ENCODE assay signal across 12 mouse cellular contexts in the genomic region with DNA sequence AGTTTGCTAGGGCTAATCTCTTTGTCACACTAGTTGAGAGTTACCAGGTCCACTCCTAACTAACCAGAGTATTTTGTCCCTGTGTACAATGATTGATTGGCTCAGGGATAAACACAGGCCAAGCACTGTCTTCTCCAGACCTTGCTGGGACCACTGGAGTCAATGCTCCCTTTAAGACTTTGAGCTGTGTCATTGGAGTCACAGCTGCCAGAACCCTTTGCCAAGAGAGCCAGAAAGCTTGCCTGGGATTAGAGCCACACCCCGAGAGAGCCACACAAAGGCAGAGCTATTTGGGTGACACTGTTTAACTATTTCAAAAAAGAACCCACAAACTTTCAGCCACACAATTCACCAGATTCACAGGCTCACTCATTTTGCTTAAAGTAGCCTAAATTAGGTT. TPM values are rescaled to one million over a fixed set of nuclear protein-coding genes. Genes with fewer than 3 reads are reported as not detected.
DNase-seq lines count a peak whose midpoint lies in the region; ATAC-seq and TF ChIP-seq lines count a peak whose summit lies in the region.
"Had no signal": no experiment of that assay in that cellular context is flagged by ENCODE, and none has a peak within 500 bp of the region (broad histone marks: within the 10 kb centered on the region; RNA-seq: fewer than 3 reads in every experiment).

No protein-coding gene starts in this region.

- no peak overlapping the region for H3K9ac ChIP-seq in heart, adult 2 months (ENCODE audit: low read depth, low read length)
- H3K9ac ChIP-seq in heart, embryonic 11.5 days (ENCODE audit: low read depth, low read length): no peak overlapping the region
- H3K9ac ChIP-seq: embryonic facial prominence, embryonic 13.5 days; limb, embryonic 13.5 days had no signal

- no peaks in the 10 kb centered on the region for H3K79me2 ChIP-seq in heart, adult 2 months (replicated peaks; ENCODE audit: control insufficient read depth, insufficient read depth, low read length)

- TF ChIP-seq CTCF in heart, adult 2 months (IDR thresholded peaks at IDR 0.05): no peak

- H3K9me3 ChIP-seq in heart, embryonic 11.5 days (replicated peaks; ENCODE audit: control insufficient read depth, low read length): no peaks in the 10 kb centered on the region
- H3K9me3 ChIP-seq: embryonic facial prominence, embryonic 13.5 days; limb, embryonic 13.5 days had no signal

- H3K36me3 ChIP-seq in heart, adult 2 months (ENCODE audit: control insufficient read depth, insufficient read depth, low read length): peaks cover 3% of the 10 kb centered on the region; the same call in 1 of the 2 replicates
- no peaks in the 10 kb centered on the region for H3K36me3 ChIP-seq in heart, embryonic 11.5 days (ENCODE audit: control insufficient read depth, insufficient read depth, low read length)
- H3K36me3 ChIP-seq: embryonic facial prominence, embryonic 13.5 days; limb, embryonic 13.5 days had no signal

- no peak for TF ChIP-seq POLR2A in heart, adult 2 months (IDR thresholded peaks at IDR 0.05; ENCODE audit: insufficient read depth, low read depth, low read length)

- WGBS in heart, adult 2 months: 12% methylated on average over 1 of the region's 1 CpGs
- 46% methylated on average over 1 of the region's 1 CpGs for WGBS in heart, embryonic 11.5 days (ENCODE audit: insufficient replicate concordance)

- no peak overlapping the region for H3K4me2 ChIP-seq in heart, embryonic 11.5 days
- H3K4me2 ChIP-seq: embryonic facial prominence, embryonic 13.5 days; limb, embryonic 13.5 days had no signal

- H3K27ac ChIP-seq in heart, adult 2 months: peak overlapping the region; percentile 15
- H3K27ac ChIP-seq in heart, embryonic 11.5 days (ENCODE audit: low read depth, low read length): no peak overlapping the region
- H3K27ac ChIP-seq: embryonic facial prominence, embryonic 13.5 days; limb, embryonic 13.5 days; macrophage had no signal

- no peaks in the 10 kb centered on the region for H3K27me3 ChIP-seq in heart, adult 2 months (ENCODE audit: control insufficient read depth, insufficient read depth, low read length)
- no peaks in the 10 kb centered on the region for H3K27me3 ChIP-seq in heart, embryonic 11.5 days (ENCODE audit: control insufficient read depth, insufficient read depth, low read length)
- H3K27me3 ChIP-seq: embryonic facial prominence, embryonic 13.5 days; limb, embryonic 13.5 days had no signal

- no peak for TF ChIP-seq EP300 in heart, adult 2 months (IDR thresholded peaks at IDR 0.05; ENCODE audit: insufficient read depth, low read depth, low read length)

- no peaks in the 10 kb centered on the region for H3K4me1 ChIP-seq in heart, adult 2 months (ENCODE audit: control insufficient read depth, insufficient read depth, low read length)
- H3K4me1 ChIP-seq in heart, embryonic 11.5 days (ENCODE audit: control insufficient read depth, insufficient read depth, low read length): 0 out of 2 replicates have a peak, but pooled peaks cover 3% of the 10 kb centered on the region
- H3K4me1 ChIP-seq: embryonic facial prominence, embryonic 13.5 days; limb, embryonic 13.5 days had no signal

- H3K4me3 ChIP-seq in heart, adult 2 months: no peak overlapping the region
- H3K4me3 ChIP-seq in heart, embryonic 11.5 days (ENCODE audit: low read depth, low read length): no peak overlapping the region
- H3K4me3 ChIP-seq: embryonic facial prominence, embryonic 13.5 days; limb, embryonic 13.5 days had no signal

- ATAC-seq in heart, embryonic 11.5 days (replicated peaks; ENCODE audit: insufficient number of reproducible peaks, low FRiP score, low TSS enrichment): no peak
- no peak for ATAC-seq in erythroid progenitor cell, adult 5-6 weeks (replicated peaks; ENCODE audit: low FRiP score, poor library complexity, severe bottlenecking)

- intact Hi-C loops in heart, adult 2 months (cut with DNase I): no loop called here

- peak; percentile 55 to 64 for DNase-seq in heart, adult 2 months
- DNase-seq in right cerebral cortex, adult 18-20 months: peak; percentile 14
- no peak for DNase-seq in right cerebral cortex, postnatal 4 days
- DNase-seq in gastrocnemius, postnatal 25 days: peak; percentile 49
- DNase-seq in testis, postnatal 14 days (ENCODE audit: low spot score): no peak
- DNase-seq: cerebellum, adult 2 months; kidney, postnatal 14 days had no signal

RNA-seq across cellular contexts. Expression of gene Acyp2, which starts 23.3 kb away (rescaled TPM):
- total RNA-seq in heart, adult 2 months (2021): 10 to 100 TPM; 80.7 to 90.3 TPM
- 48.7 and 57.8 TPM in 2 replicates for polyA plus RNA-seq in heart, adult 2 months (2012; rRNA removed)
- polyA plus RNA-seq in heart, embryonic 11.5 days (2014; fragmentation: Nextera tagmentation; extraction: Ambion mirVana): 25.0 and 26.2 TPM in 2 replicates
- total RNA-seq in gastrocnemius, postnatal 25 days (2021): 100 to 1,000 TPM; 105 to 111 TPM
- total RNA-seq in erythroid progenitor cell, adult 5-6 weeks (2015; ENCODE audit: low replicate concordance): 1.4 and 4.2 TPM in 2 replicates
- 1.2 and 3.6 TPM in 2 replicates for total RNA-seq in erythroid progenitor cell, adult 5-6 weeks (2017; ENCODE audit: low replicate concordance)

Comparison
In these comparisons a context has a peak if more than half of its experiments do, and no peak if none do; other contexts are left out.
1. DNase-seq: peak in heart, adult 2 months (2 of 2), right cerebral cortex, adult 18-20 months (single experiment) and gastrocnemius, postnatal 25 days (single experiment); none in right cerebral cortex, postnatal 4 days (single experiment) and testis, postnatal 14 days (single experiment).
2. RNA of gene Acyp2, which starts 23.3 kb away (total RNA-seq): 105 to 111 TPM in gastrocnemius, postnatal 25 days and 80.7 to 90.3 TPM in heart, adult 2 months; 1.2 to 4.2 TPM in erythroid progenitor cell, adult 5-6 weeks; every median in the first group is over 10 times any median in the second.